Mouse (Mus musculus) limb, embryonic 14.5 days (tissue): ENCODE data around the gene Tbxas1. TPM values are rescaled to one million over a fixed set of nuclear protein-coding genes. Genes with fewer than 3 reads are reported as not detected.

Experiments used
- ATAC-seq: fragments of 200-750 bp; cut with Nextera tagmentation; 2 replicates; pipeline ENCODE4 v1.8.0; 2017; ENCODE audit warnings: low read depth, moderate number of reproducible peaks, moderate TSS enrichment; ENCODE audit not compliant: low FRiP score
- DNase-seq: peaks from one replicate; pipeline ENCODE4 v3.0.0-alpha.2; 2015; ENCODE audit warnings: low spot score
- H3K27ac ChIP-seq: fragments of 300-500 bp; sonication (generic); replicated peaks from 2 replicates; pipeline ENCODE4 v1.5.1; 2014; ENCODE audit warnings: low read depth, mild to moderate bottlenecking, low read length, moderate library complexity, mixed read lengths
- H3K27me3 ChIP-seq: fragments of 300-500 bp; sonication (generic); 2 replicates; pipeline ENCODE4 v1.6.1; 2014; ENCODE audit warnings: low read length, mixed read lengths; ENCODE audit not compliant: control insufficient read depth, insufficient read depth
- H3K36me3 ChIP-seq: fragments of 300-500 bp; sonication (generic); 2 replicates; pipeline ENCODE4 v1.6.1; 2014; ENCODE audit warnings: mild to moderate bottlenecking, low read length, moderate library complexity, mixed read lengths; ENCODE audit not compliant: control insufficient read depth, insufficient read depth
- H3K4me1 ChIP-seq: fragments of 300-500 bp; sonication (generic); 2 replicates; pipeline ENCODE4 v1.6.1; 2014; ENCODE audit warnings: antibody characterized with exemption, low read length, mixed read lengths; ENCODE audit not compliant: control insufficient read depth, insufficient read depth
- H3K4me2 ChIP-seq: fragments of 300-500 bp; sonication (generic); replicated peaks from 2 replicates; pipeline ENCODE4 v1.6.1; 2014; ENCODE audit warnings: low read depth, mild to moderate bottlenecking, low read length, moderate library complexity; ENCODE audit not compliant: severe bottlenecking
- H3K4me3 ChIP-seq: fragments of 300-500 bp; sonication (generic); replicated peaks from 2 replicates; pipeline ENCODE4 v1.5.1; 2014; ENCODE audit warnings: low read length
- H3K9ac ChIP-seq: fragments of 300-500 bp; sonication (generic); 2 replicates; pipeline ENCODE4 v1.6.1; 2014; ENCODE audit warnings: mild to moderate bottlenecking, low read depth, low read length, moderate library complexity; ENCODE audit not compliant: severe bottlenecking
- H3K9me3 ChIP-seq: fragments of 300-500 bp; sonication (generic); 2 replicates; pipeline ENCODE4 v1.6.1; 2016; ENCODE audit warnings: low read length; ENCODE audit not compliant: control insufficient read depth
- POLR2A ChIP-seq: fragments of 200-500 bp; IDR thresholded peaks from 2 replicates; pipeline ENCODE4 v1.8.0; 2012; ENCODE audit warnings: inconsistent platforms, mild to moderate bottlenecking, moderate library complexity, borderline replicate concordance; ENCODE audit not compliant: insufficient read depth, insufficient read length; ENCODE audit errors: extremely low read depth
- WGBS: fragments of 180-500 bp; shearing (Covaris S2); extraction: QIAGEN DNeasy Blood & Tissue Kit; methylation state at CpG from one replicate; pipeline ENCODE4 v1.1.7; 2014; 5-methylcytosine and 5-hydroxymethylcytosine counted together
- polyA plus RNA-seq, 2 experiments: library from polyadenylated mRNA; depleted of rRNA in 1 of 2; stranded (reverse) in 1 of 2; unstranded in 1 of 2; fragments of >200 nt; fragmentation: Nextera tagmentation in 1 of 2; extraction: Ambion mirVana in 1 of 2; gene quantifications; 2 replicates each; pipeline versions ENCODE4 v1.2.1 to v1.2.3; 2012 to 2014

Tbxas1 gene
- polyA plus RNA-seq, 2 experiments: 1.8 to 2.6 TPM

DNA sequence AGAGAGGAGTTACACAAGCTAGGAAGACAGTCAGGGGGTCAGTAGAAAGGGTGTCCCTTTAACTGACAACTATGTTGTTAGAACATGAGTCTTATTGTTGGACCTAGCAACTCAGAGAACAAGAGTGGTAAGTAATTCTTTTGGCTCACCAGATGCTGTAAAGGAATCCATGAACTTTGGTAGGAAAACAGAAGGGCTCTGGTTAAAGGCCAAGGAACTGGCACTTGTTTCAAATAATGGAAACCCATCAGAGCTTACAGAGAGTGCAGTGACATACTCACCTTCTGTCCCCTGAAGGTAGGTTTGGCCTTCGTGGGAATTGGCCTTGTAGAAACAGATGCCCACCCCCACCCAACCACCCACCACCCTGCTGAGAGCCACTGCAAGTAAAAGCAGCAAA is 97.6 kb downstream of the Tbxas1 start:
- DNase-seq (no peak), ATAC-seq (no peak)
- Histone ChIP-seq H3K36me3 (no peaks in the 10 kb centered on the region), H3K9me3 (no peaks in the 10 kb centered on the region), H3K4me2 (no peak overlapping the region), H3K27me3 (no peaks in the 10 kb centered on the region), H3K4me1 (peaks cover 16% of the 10 kb centered on the region), H3K9ac (no peak overlapping the region), H3K4me3 (no peak overlapping the region), H3K27ac (no peak overlapping the region)
- 46% methylated on average over 1 of the region's 1 CpGs for WGBS
- TF ChIP-seq POLR2A: no peak

DNA sequence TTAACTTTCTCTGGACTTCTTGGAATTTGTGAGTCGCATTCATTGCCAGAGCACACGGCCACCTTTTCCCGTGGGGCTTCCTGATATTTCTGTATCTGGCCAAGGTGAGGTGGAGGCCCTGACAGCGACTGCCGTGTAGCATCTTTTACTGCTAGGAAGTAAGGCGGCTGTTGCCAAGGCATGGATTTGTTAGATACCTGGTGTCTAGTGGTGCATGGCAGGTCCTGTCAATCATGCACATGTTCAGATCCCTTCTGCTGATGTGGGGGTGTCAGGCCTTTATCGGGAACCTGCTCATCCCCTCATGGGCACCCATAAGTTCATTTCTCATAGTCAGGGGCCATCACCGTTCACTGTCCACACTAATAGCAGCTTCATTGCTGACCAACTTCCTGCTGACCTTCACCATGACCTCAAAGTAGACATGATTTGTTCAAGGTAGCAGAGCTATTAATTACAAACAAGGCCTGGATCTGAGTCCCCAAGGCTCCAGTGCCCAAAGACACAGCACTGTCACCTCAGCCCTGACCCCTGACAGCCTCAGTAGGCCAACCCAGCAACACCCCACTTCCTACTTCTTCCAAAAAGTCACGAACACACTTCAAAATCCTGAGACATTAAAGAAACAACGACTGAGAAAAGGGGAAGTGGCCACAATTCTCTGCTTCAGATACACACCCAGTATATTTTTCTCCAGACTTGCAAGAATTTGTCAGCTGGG is 98.4 kb downstream of the Tbxas1 start:
- Histone ChIP-seq H3K9ac (no peak overlapping the region), H3K4me2 (no peak overlapping the region), H3K4me1 (peaks cover 16% of the 10 kb centered on the region), H3K4me3 (no peak overlapping the region), H3K27me3 (no peaks in the 10 kb centered on the region), H3K36me3 (no peaks in the 10 kb centered on the region), H3K9me3 (no peaks in the 10 kb centered on the region), H3K27ac (no peak overlapping the region)
- ATAC-seq (no peak), DNase-seq (no peak)
- no peak for TF ChIP-seq POLR2A
- WGBS: 66% methylated on average over 10 of the region's 10 CpGs

DNA sequence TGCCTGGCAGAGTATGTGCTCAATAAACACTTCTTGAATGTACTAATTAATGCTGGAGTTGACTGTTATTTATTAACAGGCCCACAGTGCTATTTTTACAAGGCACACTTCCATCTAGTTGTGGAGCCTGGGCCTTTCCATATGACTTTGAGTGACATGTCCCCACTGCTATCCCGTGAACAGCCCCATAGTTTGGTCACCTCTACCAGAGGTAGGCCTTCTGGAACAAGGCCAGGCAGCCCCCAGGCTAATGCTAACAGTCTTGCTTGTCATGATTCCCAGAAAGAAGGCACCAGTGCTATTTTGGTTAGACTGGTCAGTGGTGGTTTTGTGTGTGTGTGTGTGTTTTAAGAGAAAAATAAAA is 98.9 kb downstream of the Tbxas1 start:
- no peaks in the 10 kb centered on the region for H3K36me3 ChIP-seq
- no peak for ATAC-seq
- no peaks in the 10 kb centered on the region for H3K27me3 ChIP-seq
- 37% methylated on average over 1 of the region's 1 CpGs for WGBS
- DNase-seq: no peak
- H3K9me3 ChIP-seq: no peaks in the 10 kb centered on the region
- no peak overlapping the region for H3K27ac ChIP-seq
- no peak overlapping the region for H3K4me3 ChIP-seq
- TF ChIP-seq POLR2A: no peak
- no peak overlapping the region for H3K9ac ChIP-seq
- H3K4me1 ChIP-seq: peaks cover 16% of the 10 kb centered on the region
- H3K4me2 ChIP-seq: no peak overlapping the region

DNA sequence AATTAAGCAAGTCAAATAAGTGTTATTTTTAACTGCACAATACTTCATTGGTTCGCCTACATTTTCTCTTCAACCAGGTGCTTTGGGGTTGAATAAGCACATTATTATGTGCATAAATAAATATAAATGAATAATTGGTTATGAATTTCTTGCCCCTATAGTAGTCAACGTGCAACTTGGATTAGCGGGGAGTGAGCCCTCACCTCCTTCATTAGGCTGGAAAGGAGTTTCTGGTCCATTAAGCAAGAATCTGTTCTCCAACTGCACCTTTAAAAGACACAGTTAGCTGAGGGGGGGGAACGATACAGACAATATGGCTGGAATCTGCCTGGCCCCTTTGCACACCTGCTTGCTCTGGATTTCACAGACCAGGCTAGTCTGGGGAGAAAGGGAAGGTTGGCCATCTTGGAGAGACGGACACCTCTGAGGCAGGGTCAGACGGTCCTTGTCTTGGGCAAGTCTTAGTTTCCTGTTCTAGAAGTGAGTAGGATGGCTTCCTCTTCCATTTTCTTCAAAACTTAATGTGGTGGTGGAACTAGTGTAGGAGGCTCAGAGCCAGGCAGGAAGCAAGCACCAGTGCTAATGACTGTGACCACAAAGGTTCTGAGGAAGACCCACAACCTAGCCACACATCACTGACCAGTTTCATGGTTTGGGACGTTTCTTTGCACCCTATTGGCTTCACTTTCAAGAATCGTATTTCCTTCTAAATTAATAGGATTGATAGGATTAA is 99.5 kb downstream of the Tbxas1 start:
- Histone ChIP-seq H3K4me1 (peaks cover 16% of the 10 kb centered on the region), H3K9ac (no peak overlapping the region), H3K27me3 (no peaks in the 10 kb centered on the region), H3K4me2 (no peak overlapping the region), H3K36me3 (no peaks in the 10 kb centered on the region), H3K9me3 (no peaks in the 10 kb centered on the region), H3K4me3 (no peak overlapping the region), H3K27ac (no peak overlapping the region)
- DNase-seq (no peak), ATAC-seq (no peak)
- WGBS: 76% methylated on average over 8 of the region's 8 CpGs
- TF ChIP-seq POLR2A: no peak

DNA sequence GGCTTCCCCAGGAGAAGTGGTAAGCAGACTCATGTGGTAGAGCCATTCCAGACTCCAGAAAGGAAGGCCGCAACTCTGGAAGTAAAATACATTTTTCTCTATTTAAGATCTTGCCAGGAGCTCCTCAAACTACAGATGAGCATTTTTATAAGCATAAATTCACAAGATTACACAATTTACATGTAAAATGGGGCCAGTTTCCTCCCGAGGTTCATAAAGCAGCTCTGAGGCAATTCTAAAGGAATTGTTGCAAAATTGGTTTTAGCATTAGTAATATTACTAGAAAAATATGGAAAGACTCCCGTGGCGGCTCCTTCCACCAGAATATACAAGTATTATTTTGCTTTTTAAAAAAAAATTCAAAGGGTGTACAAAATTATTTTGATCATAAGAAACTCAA is 100.7 kb downstream of the Tbxas1 start:
- H3K4me2 ChIP-seq: no peak overlapping the region
- WGBS: 68% methylated on average over 4 of the region's 4 CpGs
- no peak overlapping the region for H3K27ac ChIP-seq
- no peak for TF ChIP-seq POLR2A
- peaks cover 13% of the 10 kb centered on the region for H3K4me1 ChIP-seq
- no peaks in the 10 kb centered on the region for H3K9me3 ChIP-seq
- no peak overlapping the region for H3K4me3 ChIP-seq
- DNase-seq (no peak), ATAC-seq (no peak)
- no peaks in the 10 kb centered on the region for H3K36me3 ChIP-seq
- H3K27me3 ChIP-seq: no peaks in the 10 kb centered on the region
- H3K9ac ChIP-seq: no peak overlapping the region
